Mouse (Mus musculus): ENCODE measurements around the gene Dync1h1. TPM values are rescaled to one million over a fixed set of nuclear protein-coding genes. Genes with fewer than 3 reads are reported as not detected.

Gene Dync1h1
- 100 to 1,000 TPM; 172 to 173 TPM for total RNA-seq (2021)

- DNase-seq, result peak; percentile 95
These were observed at the start of gene Dync1h1 for GRCm38 (mm10) chr12:110601241-110602218. Gene Dync1h1 (plus strand): TSS chr12:110601452.

- no peak for DNase-seq
These were observed 49.1 kb upstream of the Dync1h1 start for GRCm38 (mm10) chr12:110552113-110552512.

DNA sequence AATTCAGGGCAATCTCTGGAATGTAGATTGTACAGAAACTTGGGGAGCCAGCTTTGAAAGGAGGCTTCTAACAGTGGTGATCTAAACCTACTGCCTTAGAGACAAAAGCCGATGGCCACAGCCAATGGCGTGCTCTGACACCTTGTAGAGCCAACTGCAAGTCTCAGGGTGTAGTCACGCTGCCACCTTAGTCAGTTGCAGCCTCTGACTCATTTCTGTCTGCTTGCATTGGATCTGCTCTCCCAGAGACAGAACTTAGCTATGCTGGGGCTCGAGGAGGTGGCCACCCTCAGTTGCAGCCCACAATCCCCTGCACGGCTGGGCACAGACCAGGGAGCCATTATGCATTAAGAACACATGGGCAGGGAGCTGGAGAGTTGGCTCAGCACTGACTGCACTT is 47.9 kb upstream of the Dync1h1 start:
- DNase-seq, result no peak

DNA sequence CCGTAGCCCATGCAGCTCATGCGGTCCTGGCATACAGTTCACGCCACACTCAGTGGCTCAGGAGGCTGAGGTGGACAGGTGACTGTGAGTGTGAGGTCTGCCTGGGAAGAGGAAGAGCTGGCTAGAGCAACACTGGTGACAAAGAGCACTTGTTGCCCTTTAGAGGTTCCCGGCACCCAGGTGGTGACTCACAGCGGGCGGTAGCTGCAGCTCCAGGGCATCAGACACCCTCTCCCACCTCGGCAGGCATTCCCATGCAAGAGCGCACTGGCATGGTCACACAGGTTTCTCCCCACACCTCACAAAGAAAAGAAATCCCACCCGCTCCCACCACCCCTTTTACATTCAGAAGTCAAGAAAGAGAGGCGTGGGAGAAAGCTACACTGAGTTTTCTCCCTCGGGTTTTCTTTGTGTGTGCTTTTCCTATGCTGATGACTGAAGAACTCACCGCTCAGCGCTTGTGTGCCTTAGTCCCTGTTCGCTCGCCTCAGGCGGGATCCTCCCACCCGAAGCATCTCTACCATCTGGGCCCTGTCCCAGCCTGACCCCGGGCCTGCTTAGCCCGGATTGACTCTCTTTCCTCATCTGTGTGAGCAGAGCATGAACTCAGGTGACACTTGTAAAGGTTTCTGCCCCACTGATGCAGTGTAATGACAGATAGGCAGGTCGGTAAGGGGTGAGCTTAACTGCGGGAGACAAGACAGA is 45.6 kb upstream of the Dync1h1 start:
- no peak for DNase-seq

DNA sequence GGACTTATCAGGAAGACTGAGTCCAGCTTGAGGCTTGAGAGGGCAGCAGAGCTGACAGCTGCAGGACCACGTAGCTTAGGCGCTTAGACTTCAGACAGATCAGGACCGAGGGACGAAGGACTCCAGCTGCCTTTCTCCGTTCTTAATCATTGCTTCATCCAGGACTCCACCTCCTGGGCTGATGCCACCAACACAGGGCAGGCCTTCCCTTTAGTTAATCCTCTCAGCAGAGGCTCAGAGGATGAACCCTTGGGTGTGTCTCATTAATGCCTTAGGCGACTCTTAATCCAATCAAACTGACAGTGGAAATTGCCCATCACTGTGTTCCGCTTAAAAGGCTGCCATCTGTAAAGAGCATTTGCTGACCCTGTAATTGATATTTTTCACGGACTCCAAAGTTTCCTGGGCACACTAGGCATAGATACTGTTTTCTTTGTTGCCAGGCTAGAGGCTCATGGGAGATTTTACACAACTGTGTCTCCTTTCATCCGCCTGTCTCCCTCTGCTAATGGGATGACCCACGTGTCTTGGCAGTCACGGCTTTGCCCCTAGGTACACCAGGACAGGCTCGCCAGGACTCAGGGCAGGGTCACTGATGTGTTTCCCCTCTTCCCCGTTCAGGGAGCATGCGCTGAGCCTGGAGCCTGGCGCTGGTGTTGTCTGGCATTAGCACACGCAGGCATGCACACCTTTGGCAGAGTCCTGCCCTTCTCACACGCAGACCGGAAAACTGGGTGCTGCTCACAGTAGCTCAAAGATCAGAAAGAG is 44.2 kb upstream of the Dync1h1 start:
- DNase-seq, result no peak

- no peak for DNase-seq
These were observed 43.1 kb upstream of the Dync1h1 start for GRCm38 (mm10) chr12:110558175-110558574.

DNA sequence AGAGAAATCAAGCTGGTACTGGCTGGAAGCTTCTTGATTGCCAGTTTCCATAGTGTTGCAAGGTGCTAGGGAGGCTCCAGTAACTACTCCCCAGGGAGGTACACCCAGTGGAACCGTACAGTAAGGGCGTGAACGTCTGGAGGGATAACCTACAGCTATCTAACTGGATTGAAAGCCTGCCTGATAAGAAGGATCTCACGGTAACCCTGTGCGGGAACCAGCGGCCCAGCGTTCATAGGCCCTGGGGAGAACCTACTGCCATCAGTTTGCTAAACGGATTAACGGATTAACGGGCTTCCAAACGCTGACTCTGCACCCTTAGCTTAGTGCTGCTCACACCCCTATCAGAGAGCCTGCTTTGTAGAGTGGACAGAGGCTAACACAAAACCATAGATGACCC is 37.9 kb upstream of the Dync1h1 start:
- DNase-seq, result no peak

GRCm38 (mm10) chr12:110564848-110565247 is 36.4 kb upstream of the Dync1h1 start:
- no peak for DNase-seq

DNA sequence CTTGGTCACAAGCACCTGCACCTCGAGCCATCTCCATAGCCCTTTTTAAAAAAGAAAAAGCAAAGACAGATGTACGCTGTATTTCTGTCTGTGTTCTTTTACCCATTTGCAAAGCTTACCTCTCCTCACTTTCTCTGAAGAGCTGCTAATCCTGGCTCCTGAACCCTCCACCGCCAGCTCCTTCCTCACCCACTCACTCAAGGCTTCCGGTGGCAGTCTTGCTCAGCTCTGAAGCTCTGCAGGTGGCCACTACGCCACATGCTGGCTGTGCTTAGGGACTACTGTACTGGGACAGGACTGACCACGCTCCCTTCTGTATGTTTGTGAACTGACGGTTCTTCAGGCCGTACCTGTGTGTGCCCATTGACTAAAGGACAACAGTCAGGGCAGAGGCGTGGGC is 34.9 kb upstream of the Dync1h1 start:
- DNase-seq, result no peak

GRCm38 (mm10) chr12:110571050-110571449 is 30.2 kb upstream of the Dync1h1 start:
- DNase-seq, result no peak

DNA sequence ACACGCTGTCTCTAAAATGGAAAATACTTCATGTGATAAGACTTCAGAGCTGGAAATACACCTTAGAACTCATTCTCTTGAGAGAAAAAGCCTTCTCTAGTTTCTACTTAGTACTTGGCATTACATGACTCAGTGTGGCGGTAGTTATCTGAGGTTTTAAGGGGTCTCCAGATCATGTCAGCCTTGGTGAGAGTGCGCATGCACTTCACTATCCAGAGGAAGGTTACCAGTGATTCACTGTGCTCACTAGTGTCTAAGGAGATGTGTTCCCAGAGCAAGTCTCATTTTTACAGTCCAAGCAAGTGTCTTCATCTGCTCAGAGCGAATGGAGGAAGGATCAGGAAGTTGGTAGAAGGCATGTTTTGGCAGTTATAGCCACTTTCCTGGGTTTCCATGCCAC is 28.9 kb upstream of the Dync1h1 start:
- no peak for DNase-seq

GRCm38 (mm10) chr12:110573635-110574034 is 27.6 kb upstream of the Dync1h1 start:
- no peak for DNase-seq

GRCm38 (mm10) chr12:110575926-110576325 is 25.3 kb upstream of the Dync1h1 start:
- no peak for DNase-seq

GRCm38 (mm10) chr12:110578333-110578732 is 22.9 kb upstream of the Dync1h1 start:
- no peak for DNase-seq

DNA sequence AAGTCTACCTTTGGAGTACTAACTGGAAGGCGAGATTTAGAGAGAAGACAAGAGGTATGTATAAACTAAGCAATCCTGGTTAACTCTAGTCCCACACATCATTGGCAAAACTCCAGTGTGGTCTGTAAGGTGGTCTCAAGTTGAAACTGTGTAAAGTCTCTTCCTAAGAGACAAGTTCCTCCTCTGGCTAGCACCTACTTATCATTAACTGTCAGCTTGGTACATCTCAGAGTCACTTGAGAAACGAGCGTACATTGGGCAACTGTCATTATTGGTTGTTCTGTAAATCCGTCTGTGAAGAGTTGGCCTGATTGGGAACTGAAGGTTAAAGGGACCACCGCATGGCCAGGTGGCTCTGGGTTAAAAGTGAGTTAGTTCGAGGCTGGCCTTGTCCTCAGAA is 12.6 kb upstream of the Dync1h1 start:
- DNase-seq, result no peak

DNA sequence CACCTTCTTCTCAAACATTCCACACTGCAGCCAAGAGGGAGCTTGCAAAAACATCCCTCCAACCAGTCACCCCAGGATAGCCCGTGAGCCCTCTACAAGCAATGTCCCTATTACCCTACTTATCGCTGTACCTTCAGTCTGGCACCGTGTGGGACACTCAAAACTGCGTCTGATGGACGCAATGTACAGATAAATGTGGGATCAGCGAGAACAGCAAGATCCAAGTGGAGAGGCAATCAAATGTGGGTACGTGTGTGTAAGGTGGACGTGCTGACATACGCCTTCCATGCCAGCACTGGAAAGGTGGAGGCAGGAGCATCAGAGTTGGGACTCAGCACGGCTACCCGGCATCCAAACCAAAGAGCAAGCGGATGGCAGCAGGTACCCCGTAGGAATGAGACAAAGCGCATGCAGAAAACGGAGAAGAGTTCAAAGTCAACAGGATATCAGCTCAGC is 10.4 kb upstream of the Dync1h1 start:
- no peak for DNase-seq

GRCm38 (mm10) chr12:110591260-110591883 is 9.9 kb upstream of the Dync1h1 start:
- peak; percentile 97 for DNase-seq

- peak; percentile 81 for DNase-seq
These were observed 2.7 kb upstream of the Dync1h1 start for GRCm38 (mm10) chr12:110598527-110598926.

- no peak for DNase-seq
These were observed 1.5 kb upstream of the Dync1h1 start for GRCm38 (mm10) chr12:110599791-110600190.

DNA sequence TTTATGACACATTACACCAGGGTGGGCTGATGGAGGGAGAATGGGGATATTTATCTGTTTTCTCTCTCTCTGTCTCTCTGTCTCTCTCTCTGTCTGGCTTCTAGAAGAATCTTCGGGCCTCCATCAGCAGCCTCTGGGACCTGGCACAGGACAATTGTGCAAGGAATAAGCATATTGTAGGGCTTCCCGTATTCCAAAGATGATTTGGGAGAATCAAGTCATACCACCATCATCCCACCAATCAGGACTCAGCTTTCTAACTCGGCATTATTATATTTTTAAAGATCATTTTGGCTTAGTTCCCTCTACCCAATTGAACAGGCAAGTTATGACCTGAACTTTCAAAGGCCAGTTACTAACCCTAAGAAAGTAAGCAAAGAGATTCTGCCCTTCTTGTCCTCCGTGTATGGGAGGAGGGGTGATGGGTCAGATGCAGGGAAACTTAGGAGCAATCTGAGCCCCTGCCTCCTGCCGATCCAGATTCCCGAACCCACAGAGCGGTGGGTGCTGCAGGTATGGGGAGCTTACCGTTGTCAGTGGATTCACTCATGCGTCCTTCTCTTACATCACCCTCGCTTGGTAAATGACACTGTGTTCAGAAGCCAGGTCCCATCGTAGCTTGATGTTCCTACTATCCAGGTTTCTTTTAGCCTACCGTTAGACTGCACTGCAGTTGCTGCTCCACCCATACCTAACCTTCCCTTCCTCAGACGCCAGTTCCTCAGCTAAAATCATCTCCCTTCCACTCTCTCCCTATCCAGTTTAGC is 844 bp upstream of the Dync1h1 start:
- no peak for DNase-seq

DNA sequence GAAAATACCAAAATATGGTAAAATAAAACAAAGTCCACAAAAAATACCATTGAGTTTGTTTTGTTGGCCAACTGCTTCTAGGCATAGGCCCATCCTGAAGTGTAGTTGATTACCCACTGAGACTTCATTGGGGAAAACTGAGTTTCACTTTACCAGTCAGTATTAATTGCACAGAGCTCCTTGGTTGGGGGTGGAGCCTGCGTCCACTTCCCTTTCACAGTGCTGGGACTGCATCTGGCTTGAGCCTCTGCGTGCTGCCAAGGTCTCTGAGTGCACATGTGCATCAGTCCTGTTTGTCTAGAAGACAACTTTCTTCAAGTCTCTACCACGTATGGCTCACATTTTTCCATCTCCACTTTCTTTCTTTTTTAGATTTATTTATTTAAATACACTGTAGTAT is 4.9 kb downstream of the Dync1h1 start:
- no peak for DNase-seq

Data from heart, postnatal 4 days (tissue).